Mouse (Mus musculus) liver, postnatal 0 days (tissue): ENCODE measurements at regions not wholly inside any gene's neighbourhood (a gene's known extent, or its start where the extent isn't known, plus 50 kb on each side); places are given as distances from the start of the nearest gene placed in this dataset.

Experiments used
- ATAC-seq: fragments of 200-750 bp; cut with Nextera tagmentation; 2 replicates; pipeline ENCODE4 v1.8.0; 2017; ENCODE audit warnings: mild to moderate bottlenecking, moderate library complexity
- DNase-seq: peaks from one replicate; pipeline ENCODE4 v3.0.0-alpha.2; 2016
- H3K27ac ChIP-seq: fragments of 300-500 bp; sonication (generic); 2 replicates; pipeline ENCODE4 v1.5.1; 2014; ENCODE audit warnings: antibody characterized with exemption, moderate library complexity, mild to moderate bottlenecking, low read depth
- H3K27me3 ChIP-seq: fragments of 300-500 bp; sonication (generic); 2 replicates; pipeline ENCODE4 v1.6.1; 2014; ENCODE audit warnings: low read length, control low read depth, mixed read lengths; ENCODE audit not compliant: insufficient read depth
- H3K36me3 ChIP-seq: fragments of 300-500 bp; sonication (generic); replicated peaks from 2 replicates; pipeline ENCODE4 v1.6.1; 2014; ENCODE audit warnings: mild to moderate bottlenecking, control low read depth, low read length, moderate library complexity, mixed read lengths; ENCODE audit not compliant: insufficient read depth
- H3K4me1 ChIP-seq: fragments of 300-500 bp; sonication (generic); 2 replicates; pipeline ENCODE4 v1.6.1; 2014; ENCODE audit warnings: antibody characterized with exemption, mild to moderate bottlenecking, control low read depth; ENCODE audit not compliant: insufficient read depth
- H3K4me2 ChIP-seq: fragments of 300-500 bp; sonication (generic); 2 replicates; pipeline ENCODE4 v1.6.1; 2014; ENCODE audit warnings: low read depth, mild to moderate bottlenecking, low read length, moderate library complexity, mixed read lengths
- H3K4me3 ChIP-seq: fragments of 300-500 bp; sonication (generic); 2 replicates; pipeline ENCODE4 v1.5.1; 2014; ENCODE audit warnings: low read depth, low read length
- H3K9ac ChIP-seq: fragments of 300-500 bp; sonication (generic); replicated peaks from 2 replicates; pipeline ENCODE4 v1.6.1; 2014; ENCODE audit warnings: mild to moderate bottlenecking, moderate library complexity
- H3K9me3 ChIP-seq: fragments of 300-500 bp; sonication (generic); 2 replicates; pipeline ENCODE4 v1.6.1; 2016; ENCODE audit warnings: mild to moderate bottlenecking, control low read depth, low read length, mixed read lengths
- CTCF ChIP-seq: sonication (generic); IDR thresholded peaks from 2 replicates; pipeline ENCODE4 v1.5.1; 2016; ENCODE audit warnings: antibody characterized with exemption, low read depth
- EP300 ChIP-seq: IDR thresholded peaks from 2 replicates; pipeline ENCODE4 v1.6.1; 2016; ENCODE audit warnings: antibody characterized with exemption, low read depth, mild to moderate bottlenecking
- WGBS: fragments of 180-500 bp; shearing (Covaris S2); extraction: QIAGEN DNeasy Blood & Tissue Kit; methylation state at CpG from one replicate; pipeline ENCODE4 v1.1.7; 2014; ENCODE audit not compliant: insufficient replicate concordance; 5-methylcytosine and 5-hydroxymethylcytosine counted together

GRCm38 (mm10) chr1:158097500-158097899, 258.6 kb downstream of the Brinp2 start:
- H3K4me1 ChIP-seq, result no peaks in the 10 kb centered on the region
- H3K4me2 ChIP-seq, result no peak overlapping the region
- H3K9me3 ChIP-seq, result no peaks in the 10 kb centered on the region
- WGBS, result 65% methylated on average over 4 of the region's 4 CpGs
- no peak overlapping the region for H3K4me3 ChIP-seq
- H3K36me3 ChIP-seq, result no peaks in the 10 kb centered on the region
- H3K27me3 ChIP-seq, result no peaks in the 10 kb centered on the region
- ATAC-seq (no peak), DNase-seq (no peak)
- H3K27ac ChIP-seq, result no peak overlapping the region
- H3K9ac ChIP-seq, result no peak overlapping the region
- TF ChIP-seq EP300 (no peak), CTCF (no peak)

GRCm38 (mm10) chr1:158119708-158120107, 236.4 kb downstream of the Brinp2 start:
- no peaks in the 10 kb centered on the region for H3K9me3 ChIP-seq
- WGBS, result 65% methylated on average over 2 of the region's 2 CpGs
- no peak for ATAC-seq

GRCm38 (mm10) chr1:158124902-158125301, 231.2 kb downstream of the Brinp2 start:
- H3K9ac ChIP-seq, result no peak overlapping the region
- TF ChIP-seq EP300 (no peak), CTCF (no peak)
- H3K27ac ChIP-seq, result no peak overlapping the region
- H3K4me1 ChIP-seq, result no peaks in the 10 kb centered on the region
- H3K36me3 ChIP-seq, result no peaks in the 10 kb centered on the region
- H3K4me3 ChIP-seq, result no peak overlapping the region
- no peaks in the 10 kb centered on the region for H3K27me3 ChIP-seq
- no peak for DNase-seq
- no peaks in the 10 kb centered on the region for H3K9me3 ChIP-seq
- no peak for ATAC-seq
- no peak overlapping the region for H3K4me2 ChIP-seq
- 78% methylated on average over 3 of the region's 3 CpGs for WGBS

More at GRCm38 (mm10) chr1:158119708-158120107, 236.4 kb downstream of the Brinp2 start:
- DNase-seq, result no peak
- Histone ChIP-seq H3K4me1 (no peaks in the 10 kb centered on the region), H3K4me3 (no peak overlapping the region), H3K4me2 (no peak overlapping the region), H3K9ac (no peak overlapping the region), H3K27ac (no peak overlapping the region), H3K36me3 (no peaks in the 10 kb centered on the region), H3K27me3 (no peaks in the 10 kb centered on the region)
- no peak for TF ChIP-seq EP300
- TF ChIP-seq CTCF, result no peak

GRCm38 (mm10) chr1:158126272-158126671, 229.9 kb downstream of the Brinp2 start:
- no peaks in the 10 kb centered on the region for H3K4me1 ChIP-seq
- DNase-seq, result no peak
- no peak for ATAC-seq
- no peak overlapping the region for H3K27ac ChIP-seq
- TF ChIP-seq CTCF (no peak), EP300 (no peak)
- no peaks in the 10 kb centered on the region for H3K27me3 ChIP-seq
- H3K9ac ChIP-seq, result no peak overlapping the region
- H3K36me3 ChIP-seq, result no peaks in the 10 kb centered on the region
- H3K4me2 ChIP-seq, result no peak overlapping the region
- no peaks in the 10 kb centered on the region for H3K9me3 ChIP-seq
- 66% methylated on average over 2 of the region's 2 CpGs for WGBS
- H3K4me3 ChIP-seq, result no peak overlapping the region

- 72% methylated on average over 3 of the region's 3 CpGs for WGBS
- H3K4me1 ChIP-seq, result no peaks in the 10 kb centered on the region
- no peaks in the 10 kb centered on the region for H3K36me3 ChIP-seq
- no peak overlapping the region for H3K27ac ChIP-seq
- DNase-seq, result no peak
- ATAC-seq, result no peak
- TF ChIP-seq EP300, result no peak
- TF ChIP-seq CTCF, result no peak
- H3K4me2 ChIP-seq, result no peak overlapping the region
- H3K27me3 ChIP-seq, result no peaks in the 10 kb centered on the region
- H3K9ac ChIP-seq, result no peak overlapping the region
- H3K4me3 ChIP-seq, result no peak overlapping the region
- H3K9me3 ChIP-seq, result no peaks in the 10 kb centered on the region
These were observed 226.8 kb downstream of the Brinp2 start for GRCm38 (mm10) chr1:158129243-158129770.

- Histone ChIP-seq H3K4me2 (no peak overlapping the region), H3K36me3 (no peaks in the 10 kb centered on the region), H3K27me3 (no peaks in the 10 kb centered on the region), H3K27ac (no peak overlapping the region), H3K9ac (no peak overlapping the region), H3K4me3 (no peak overlapping the region), H3K4me1 (no peaks in the 10 kb centered on the region), H3K9me3 (no peaks in the 10 kb centered on the region)
- no peak for TF ChIP-seq CTCF
- no peak for TF ChIP-seq EP300
- DNase-seq (no peak), ATAC-seq (no peak)
- 49% methylated on average over 3 of the region's 3 CpGs for WGBS
These were observed 208.6 kb downstream of the Brinp2 start for GRCm38 (mm10) chr1:158147525-158147924.

GRCm38 (mm10) chr1:158148035-158148434, 208.1 kb downstream of the Brinp2 start:
- WGBS, result 80% methylated on average over 5 of the region's 5 CpGs
- H3K4me3 ChIP-seq, result no peak overlapping the region
- no peak for TF ChIP-seq EP300
- TF ChIP-seq CTCF, result no peak
- no peak for ATAC-seq
- no peaks in the 10 kb centered on the region for H3K27me3 ChIP-seq
- H3K27ac ChIP-seq, result no peak overlapping the region
- no peak overlapping the region for H3K4me2 ChIP-seq
- DNase-seq, result no peak
- no peaks in the 10 kb centered on the region for H3K36me3 ChIP-seq
- H3K9me3 ChIP-seq, result no peaks in the 10 kb centered on the region
- H3K9ac ChIP-seq, result no peak overlapping the region
- no peaks in the 10 kb centered on the region for H3K4me1 ChIP-seq
